Mouse (Mus musculus) natural killer cell, adult 2 months (primary cell): ENCODE results near the gene Arhgef10l.

Experiments
- DNase-seq, 2 experiments: peaks; one replicate each; pipeline ENCODE4 v3.0.0; 2022; ENCODE audit warnings: low spot score in 2 of 2

Arhgef10l gene

DNA sequence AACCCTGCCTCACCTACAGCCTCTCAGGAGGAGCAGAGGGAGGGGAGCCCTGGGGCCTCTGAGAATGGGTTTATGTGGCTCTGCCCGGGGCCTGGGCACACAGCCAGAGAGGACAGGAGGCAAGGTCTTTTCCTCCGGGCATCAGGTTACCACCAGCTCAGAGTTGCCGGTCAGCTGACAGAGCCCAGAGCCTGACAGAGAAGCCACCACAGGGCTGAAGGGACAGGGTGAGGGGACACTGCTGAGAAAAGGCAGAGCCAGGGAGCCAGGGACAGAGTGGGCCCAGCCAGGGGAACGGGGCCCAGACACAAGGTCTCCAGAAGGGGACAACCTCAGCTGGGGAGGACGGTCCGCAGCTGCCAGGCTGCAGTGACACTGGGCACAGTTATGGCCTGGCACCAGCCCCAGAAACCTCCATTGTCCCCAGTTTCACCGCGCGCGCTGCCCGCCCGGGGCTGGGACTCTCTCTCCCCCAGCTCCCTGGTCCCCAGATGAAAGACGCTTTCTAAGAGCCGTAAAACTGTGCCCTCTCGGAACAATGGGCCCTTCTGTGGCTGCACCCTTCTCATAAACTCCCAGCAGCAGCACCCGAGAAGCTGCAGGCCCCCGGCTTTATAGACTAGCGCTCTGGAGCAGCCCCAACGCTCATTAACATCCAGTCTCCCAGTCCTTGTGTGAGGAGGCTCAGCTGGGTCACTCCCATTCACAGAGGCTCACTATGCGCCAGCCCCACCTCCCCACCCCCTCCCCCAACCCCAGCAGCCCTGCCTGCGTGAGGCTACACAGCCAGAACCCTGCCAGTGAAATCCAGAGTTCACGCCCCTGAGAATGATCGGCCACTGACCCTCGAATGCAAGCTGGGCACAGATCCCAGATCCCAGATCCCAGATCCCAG is 7.9 kb downstream of the Arhgef10l start:
- no peak for DNase-seq

GRCm38 (mm10) chr4:140656529-140656928 is 9.3 kb downstream of the Arhgef10l start:
- DNase-seq: no peak

- DNase-seq: no peak
Measured at GRCm38 (mm10) chr4:140654798-140655197, 11.0 kb downstream of the Arhgef10l start.

GRCm38 (mm10) chr4:140653835-140654583 is 11.8 kb downstream of the Arhgef10l start:
- no peak for DNase-seq

DNA sequence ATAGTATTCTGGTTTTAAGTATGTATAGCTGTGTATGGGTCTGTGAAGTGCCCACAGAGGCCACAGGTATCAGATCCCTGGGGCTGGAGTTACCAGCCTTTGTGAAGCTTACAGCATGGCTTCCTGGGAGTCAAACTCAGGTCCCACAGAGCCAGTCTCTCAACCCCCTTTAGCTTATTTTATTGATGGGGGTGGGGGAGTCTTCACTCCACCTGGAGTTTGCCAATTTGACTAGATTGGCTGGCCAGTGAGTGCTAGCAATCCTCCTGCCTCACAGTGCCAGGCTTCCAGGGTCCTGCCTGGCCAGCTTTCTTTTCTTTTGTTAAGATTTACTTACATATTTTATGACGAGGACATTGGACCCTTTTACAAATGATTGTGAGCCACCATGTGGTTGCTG is 16.1 kb downstream of the Arhgef10l start:
- no peak for DNase-seq

DNA sequence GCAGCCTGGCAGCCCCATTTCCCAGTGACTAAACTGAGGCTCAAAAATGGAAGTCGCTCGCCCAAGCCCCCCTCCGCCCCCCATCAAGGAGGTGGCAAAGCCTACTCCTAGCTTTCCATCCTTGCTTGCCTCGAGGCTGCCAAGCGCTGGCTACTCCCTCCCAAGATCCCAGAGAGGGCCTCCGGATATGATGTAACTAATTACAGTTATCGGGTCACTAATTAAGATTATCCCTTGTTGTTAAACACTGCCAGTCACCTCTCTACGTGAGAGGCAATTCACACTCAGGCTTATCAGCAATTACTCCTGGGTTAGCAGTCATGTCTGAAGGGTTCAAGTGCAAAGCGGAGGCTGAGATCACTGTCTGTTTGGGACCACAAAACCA is 16.6 kb downstream of the Arhgef10l start:
- DNase-seq: no peak

- no peak for DNase-seq
Measured at GRCm38 (mm10) chr4:140648443-140649206, 17.2 kb downstream of the Arhgef10l start.

DNA sequence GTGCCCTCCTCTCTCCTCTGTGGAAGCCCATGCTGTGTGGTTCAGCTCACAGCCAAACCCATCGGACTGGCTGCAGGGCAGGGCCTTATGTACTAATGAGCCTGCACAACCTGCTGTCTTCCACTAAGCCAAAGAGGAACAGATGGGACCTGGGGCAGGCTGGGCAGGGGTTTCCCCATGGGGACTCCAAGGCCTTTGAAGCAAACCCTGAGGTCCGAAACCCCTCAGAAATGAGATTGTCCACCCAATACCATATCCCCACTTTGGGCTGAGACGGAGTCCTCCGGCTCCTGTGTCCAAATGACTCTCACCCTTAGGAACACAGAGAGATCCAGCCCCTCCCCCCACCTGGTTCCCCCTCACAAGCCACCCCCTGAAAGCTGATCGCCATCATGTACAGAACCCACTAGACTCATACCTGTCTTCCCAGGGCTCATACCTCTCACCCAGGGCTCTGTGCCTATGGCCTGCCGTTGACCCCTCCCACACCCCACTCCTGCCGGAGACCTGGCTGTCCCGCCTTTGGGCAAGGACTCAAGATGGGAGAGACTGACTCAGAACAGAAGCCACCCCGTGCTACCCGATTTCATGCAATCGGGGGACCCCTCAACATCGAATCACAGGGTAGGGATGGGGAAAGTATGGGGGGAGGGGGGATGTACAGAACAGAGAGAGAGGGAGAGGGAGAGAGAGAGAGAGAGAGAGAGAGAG is 17.9 kb downstream of the Arhgef10l start:
- DNase-seq: no peak

GRCm38 (mm10) chr4:140645638-140646037 is 20.2 kb downstream of the Arhgef10l start:
- no peak for DNase-seq

- DNase-seq: no peak
Measured at GRCm38 (mm10) chr4:140644701-140645100, 21.1 kb downstream of the Arhgef10l start.

DNA sequence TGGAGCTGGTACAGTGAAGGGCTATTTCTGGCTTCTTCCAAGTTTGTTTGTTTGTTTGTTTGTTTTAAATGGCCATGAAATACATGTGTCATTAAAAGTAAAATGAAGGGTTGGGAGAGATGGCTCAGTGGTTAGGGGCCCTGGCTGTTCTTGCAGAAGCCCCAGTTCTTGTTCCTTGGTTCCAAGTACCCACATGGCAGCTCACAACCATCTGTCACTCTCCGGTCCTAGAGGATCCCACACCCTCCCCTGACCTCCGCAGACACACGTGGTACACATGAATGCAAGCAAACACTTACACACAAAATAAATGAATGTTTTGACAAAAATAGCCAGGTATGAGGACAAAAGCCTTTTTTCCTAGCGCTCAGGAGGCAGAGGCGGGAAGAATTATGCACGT is 21.5 kb downstream of the Arhgef10l start:
- DNase-seq: no peak

GRCm38 (mm10) chr4:140642378-140642777 is 23.4 kb downstream of the Arhgef10l start:
- DNase-seq: no peak

DNA sequence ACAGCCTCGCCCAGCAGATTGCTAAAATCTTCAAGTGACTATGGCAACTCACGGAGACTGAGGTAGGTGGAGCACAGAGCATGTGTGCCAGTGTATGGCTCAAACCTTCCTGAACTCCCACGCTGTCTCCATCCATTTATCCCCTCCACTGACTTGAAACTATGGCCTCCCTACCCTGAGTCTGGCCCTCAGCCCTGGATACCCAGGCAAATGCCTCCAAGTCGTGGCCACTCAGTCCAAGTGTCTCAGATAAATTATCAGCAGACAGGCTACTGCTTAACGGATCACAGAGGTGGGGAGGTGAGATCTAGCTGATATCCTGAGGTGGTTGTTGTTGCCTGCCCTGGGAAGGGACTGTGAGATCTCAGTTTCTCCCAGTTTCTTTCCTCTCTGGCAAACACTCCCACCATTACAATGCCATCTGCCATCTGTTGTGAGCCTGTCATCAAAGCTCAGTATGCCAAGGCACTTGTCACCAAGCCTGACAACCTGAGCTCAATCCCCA is 24.3 kb downstream of the Arhgef10l start:
- no peak for DNase-seq

DNA sequence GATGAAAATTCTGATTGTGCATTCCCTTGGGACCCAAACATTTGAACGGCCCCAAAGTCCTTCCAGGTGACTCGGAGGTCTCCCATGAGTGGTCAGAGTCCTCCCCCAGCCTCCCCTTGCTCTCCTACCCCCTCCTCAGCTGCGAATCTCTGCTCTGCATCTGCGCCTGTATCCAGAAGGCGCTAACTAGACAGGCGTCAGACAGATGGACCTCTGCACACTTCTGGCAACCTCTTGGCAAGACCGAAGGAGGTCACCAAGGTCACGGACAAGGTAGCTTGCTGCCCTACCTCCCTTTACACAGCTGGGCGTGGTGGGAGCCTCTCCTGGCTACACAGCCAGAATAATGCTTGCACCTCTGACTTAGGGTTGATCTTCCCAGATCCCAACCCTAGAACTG is 25.1 kb downstream of the Arhgef10l start:
- no peak for DNase-seq

DNA sequence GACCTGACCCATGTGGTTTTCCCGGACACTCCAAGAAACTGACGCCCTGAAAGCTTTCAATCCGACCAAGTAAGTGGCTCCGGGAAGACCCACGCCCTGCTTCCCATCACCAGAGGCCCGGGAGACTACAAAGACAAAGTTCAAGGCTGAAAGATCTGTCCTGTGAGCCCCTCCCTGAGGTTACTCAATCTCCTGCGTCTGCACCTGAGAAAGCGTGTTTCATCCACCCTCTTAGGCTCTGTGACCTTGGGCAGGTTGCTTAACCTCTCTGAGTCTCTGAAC is 25.6 kb downstream of the Arhgef10l start:
- DNase-seq: no peak

GRCm38 (mm10) chr4:140639431-140640241 is 26.2 kb downstream of the Arhgef10l start:
- DNase-seq: no peak

GRCm38 (mm10) chr4:140638591-140638990 is 27.2 kb downstream of the Arhgef10l start:
- no peak for DNase-seq

- no peak for DNase-seq
Measured at GRCm38 (mm10) chr4:140637269-140637668, 28.5 kb downstream of the Arhgef10l start.

DNA sequence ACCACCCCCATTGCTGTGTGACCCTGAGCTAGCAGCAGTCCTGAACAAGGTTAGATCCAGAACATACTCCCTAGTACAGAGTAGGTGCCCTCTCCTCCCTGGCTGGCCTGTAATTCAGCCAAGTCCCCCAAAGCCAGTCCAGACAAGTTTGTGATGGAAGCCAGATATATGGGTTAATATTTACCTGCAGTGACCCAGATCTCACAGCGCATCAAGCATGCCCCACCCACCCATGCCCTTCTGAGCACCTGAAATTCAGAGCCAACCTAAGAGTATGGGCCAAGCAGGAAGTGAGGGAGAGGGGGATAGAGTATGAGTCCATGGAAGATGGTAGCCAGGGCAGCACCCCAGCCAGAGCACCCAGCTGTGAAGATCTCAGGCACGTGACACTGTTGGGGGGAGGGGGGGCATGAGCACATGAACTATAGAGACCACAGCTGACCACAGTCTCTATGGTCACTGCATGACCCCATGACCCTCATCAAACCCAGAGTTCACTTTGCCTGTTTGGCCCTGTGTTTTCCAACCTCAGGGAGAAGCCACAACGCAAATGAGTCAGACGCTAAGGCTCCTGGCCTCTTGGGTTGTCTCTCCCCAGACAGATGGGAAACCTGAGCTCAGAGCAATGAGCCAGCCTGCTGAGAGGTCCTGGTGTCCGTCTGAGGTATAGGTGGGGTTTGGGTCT is 29.4 kb downstream of the Arhgef10l start:
- DNase-seq: no peak

- DNase-seq: no peak
Measured at GRCm38 (mm10) chr4:140634861-140635388, 30.9 kb downstream of the Arhgef10l start.
